Mouse (Mus musculus): ENCODE measurements around the gene Herc1.

Gene Herc1

GRCm38 (mm10) chr9:66349860-66350787 is at the start of gene Herc1:
Gene Herc1, plus strand, starts transcription at chr9:66350450.
- DNase-seq (ENCODE audit: low read depth, low spot score), result peak; percentile 98

GRCm38 (mm10) chr9:66304320-66305090 is 45.7 kb upstream of the Herc1 start:
- DNase-seq (ENCODE audit: low read depth, low spot score), result no peak

GRCm38 (mm10) chr9:66305121-66306112 is 44.8 kb upstream of the Herc1 start:
- DNase-seq (ENCODE audit: low read depth, low spot score), result peak; percentile 94

- peak; percentile 32 for DNase-seq (ENCODE audit: low read depth, low spot score)
Observed at GRCm38 (mm10) chr9:66306414-66306813, 43.8 kb upstream of the Herc1 start.

- no peak for DNase-seq (ENCODE audit: low read depth, low spot score)
Observed at GRCm38 (mm10) chr9:66307341-66307740, 42.9 kb upstream of the Herc1 start.

GRCm38 (mm10) chr9:66308741-66309140 is 41.5 kb upstream of the Herc1 start:
- DNase-seq (ENCODE audit: low read depth, low spot score), result no peak

- no peak for DNase-seq (ENCODE audit: low read depth, low spot score)
Observed at GRCm38 (mm10) chr9:66311458-66311857, 38.8 kb upstream of the Herc1 start.

GRCm38 (mm10) chr9:66316603-66317002 is 33.6 kb upstream of the Herc1 start:
- DNase-seq (ENCODE audit: low read depth, low spot score), result peak; percentile 72

- peak; percentile 98 for DNase-seq (ENCODE audit: low read depth, low spot score)
Observed at GRCm38 (mm10) chr9:66322010-66322931, 28.0 kb upstream of the Herc1 start.

GRCm38 (mm10) chr9:66326879-66327278 is 23.4 kb upstream of the Herc1 start:
- no peak for DNase-seq (ENCODE audit: low read depth, low spot score)

- no peak for DNase-seq (ENCODE audit: low read depth, low spot score)
Observed at GRCm38 (mm10) chr9:66329474-66329873, 20.8 kb upstream of the Herc1 start.

- no peak for DNase-seq (ENCODE audit: low read depth, low spot score)
Observed at GRCm38 (mm10) chr9:66330437-66330836, 19.8 kb upstream of the Herc1 start.

- DNase-seq (ENCODE audit: low read depth, low spot score), result no peak
Observed at GRCm38 (mm10) chr9:66331548-66331947, 18.7 kb upstream of the Herc1 start.

- DNase-seq (ENCODE audit: low read depth, low spot score), result no peak
Observed at GRCm38 (mm10) chr9:66332393-66332792, 17.9 kb upstream of the Herc1 start.

GRCm38 (mm10) chr9:66337280-66337679 is 13.0 kb upstream of the Herc1 start:
- DNase-seq (ENCODE audit: low read depth, low spot score), result peak; percentile 23

- no peak for DNase-seq (ENCODE audit: low read depth, low spot score)
Observed at GRCm38 (mm10) chr9:66338005-66338782, 12.1 kb upstream of the Herc1 start.

GRCm38 (mm10) chr9:66339714-66340113 is 10.5 kb upstream of the Herc1 start:
- no peak for DNase-seq (ENCODE audit: low read depth, low spot score)

GRCm38 (mm10) chr9:66340394-66341094 is 9.7 kb upstream of the Herc1 start:
- no peak for DNase-seq (ENCODE audit: low read depth, low spot score)
